Mouse (Mus musculus) midbrain, embryonic 13.5 days (tissue): ENCODE measurements around the gene Rgs7bp. TPM values are rescaled to one million over a fixed set of nuclear protein-coding genes. Genes with fewer than 3 reads are reported as not detected.

Experiments used
- ATAC-seq: fragments of 200-750 bp; cut with Nextera tagmentation; 2 replicates; pipeline ENCODE4 v1.8.0; 2017; ENCODE audit warnings: mild to moderate bottlenecking, moderate TSS enrichment, moderate library complexity
- H3K27ac ChIP-seq: fragments of 300-500 bp; sonication (generic); 2 replicates; pipeline ENCODE4 v1.5.1; 2015; ENCODE audit warnings: inconsistent platforms, mild to moderate bottlenecking, moderate library complexity
- H3K27me3 ChIP-seq: fragments of 300-500 bp; sonication (generic); 2 replicates; pipeline ENCODE4 v1.6.1; 2015; ENCODE audit warnings: mild to moderate bottlenecking, inconsistent platforms
- H3K36me3 ChIP-seq: fragments of 300-500 bp; sonication (generic); 2 replicates; pipeline ENCODE4 v1.6.1; 2015; ENCODE audit warnings: mild to moderate bottlenecking, inconsistent platforms
- H3K4me1 ChIP-seq: fragments of 300-500 bp; sonication (generic); replicated peaks from 2 replicates; pipeline ENCODE4 v1.6.1; 2015; ENCODE audit warnings: inconsistent platforms
- H3K4me2 ChIP-seq: fragments of 300-500 bp; sonication (generic); replicated peaks from 2 replicates; pipeline ENCODE4 v1.6.1; 2015; ENCODE audit warnings: moderate library complexity, mild to moderate bottlenecking, inconsistent platforms
- H3K4me3 ChIP-seq: fragments of 300-500 bp; sonication (generic); replicated peaks from 2 replicates; pipeline ENCODE4 v1.5.1; 2015; ENCODE audit warnings: mild to moderate bottlenecking, inconsistent platforms
- H3K9ac ChIP-seq: fragments of 300-500 bp; sonication (generic); replicated peaks from 2 replicates; pipeline ENCODE4 v1.6.1; 2015; ENCODE audit warnings: mild to moderate bottlenecking, inconsistent platforms
- H3K9me3 ChIP-seq: fragments of 300-500 bp; sonication (generic); 2 replicates; pipeline ENCODE4 v1.6.1; 2016; ENCODE audit warnings: mild to moderate bottlenecking, inconsistent platforms
- WGBS: fragments of 180-500 bp; shearing (Covaris S2); methylation state at CpG from one replicate; pipeline ENCODE4 v1.1.7; 2015; 5-methylcytosine and 5-hydroxymethylcytosine counted together
- polyA plus RNA-seq: library from polyadenylated mRNA; unstranded; fragments of >200 nt; fragmentation: Nextera tagmentation; extraction: Ambion mirVana; gene quantifications from 2 replicates; pipeline ENCODE4 v1.2.1, GENCODE M21; 2015

The Rgs7bp gene
- polyA plus RNA-seq, 1 experiment from 2014 or later: 2.3 TPM

- WGBS: 80% methylated on average over 14 of the region's 14 CpGs
- no peak overlapping the region for H3K9ac ChIP-seq
- ATAC-seq: no peak
- no peaks in the 10 kb centered on the region for H3K9me3 ChIP-seq
- H3K36me3 ChIP-seq: no peaks in the 10 kb centered on the region
- no peak overlapping the region for H3K27ac ChIP-seq
- H3K4me2 ChIP-seq: no peak overlapping the region
- no peak overlapping the region for H3K4me3 ChIP-seq
- no peaks in the 10 kb centered on the region for H3K27me3 ChIP-seq
- peaks cover 7% of the 10 kb centered on the region; the same call in 1 of the 2 replicates for H3K4me1 ChIP-seq
These were observed 93.6 kb downstream of the Rgs7bp start for GRCm38 (mm10) chr13:104960951-104961715.

GRCm38 (mm10) chr13:104960206-104960928 lies 94.4 kb downstream of the Rgs7bp start:
- ATAC-seq: no peak
- no peak overlapping the region for H3K9ac ChIP-seq
- H3K27ac ChIP-seq: no peak overlapping the region
- H3K9me3 ChIP-seq: no peaks in the 10 kb centered on the region
- WGBS: 79% methylated on average over 7 of the region's 7 CpGs
- no peaks in the 10 kb centered on the region for H3K36me3 ChIP-seq
- no peak overlapping the region for H3K4me2 ChIP-seq
- H3K27me3 ChIP-seq: no peaks in the 10 kb centered on the region
- peaks cover 7% of the 10 kb centered on the region; the same call in 1 of the 2 replicates for H3K4me1 ChIP-seq
- no peak overlapping the region for H3K4me3 ChIP-seq

- no peaks in the 10 kb centered on the region for H3K36me3 ChIP-seq
- no peaks in the 10 kb centered on the region for H3K27me3 ChIP-seq
- no peak overlapping the region for H3K4me3 ChIP-seq
- H3K4me1 ChIP-seq: peaks cover 7% of the 10 kb centered on the region; the same call in 1 of the 2 replicates
- WGBS: 91% methylated on average over 4 of the region's 4 CpGs
- H3K9ac ChIP-seq: no peak overlapping the region
- no peak overlapping the region for H3K27ac ChIP-seq
- ATAC-seq: no peak
- H3K4me2 ChIP-seq: no peak overlapping the region
- H3K9me3 ChIP-seq: no peaks in the 10 kb centered on the region
These were observed 95.0 kb downstream of the Rgs7bp start for GRCm38 (mm10) chr13:104959733-104960132.

- Histone ChIP-seq H3K27ac (no peak overlapping the region), H3K36me3 (no peaks in the 10 kb centered on the region), H3K4me1 (no peaks in the 10 kb centered on the region), H3K9me3 (no peaks in the 10 kb centered on the region), H3K4me3 (no peak overlapping the region), H3K4me2 (peak overlapping the region; percentile 33), H3K27me3 (no peaks in the 10 kb centered on the region), H3K9ac (no peak overlapping the region)
- peak; percentile 91 for ATAC-seq
- 2% methylated on average over 7 of the region's 7 CpGs for WGBS
These were observed 106.8 kb downstream of the Rgs7bp start for GRCm38 (mm10) chr13:104947958-104948357.

- H3K36me3 ChIP-seq: no peaks in the 10 kb centered on the region
- no peaks in the 10 kb centered on the region for H3K9me3 ChIP-seq
- H3K4me3 ChIP-seq: no peak overlapping the region
- H3K9ac ChIP-seq: no peak overlapping the region
- H3K4me1 ChIP-seq: no peaks in the 10 kb centered on the region; the same call in 1 of the 2 replicates
- ATAC-seq: 0 out of 2 replicates have a peak, but pooled peaks have one; percentile 22
- no peak overlapping the region for H3K27ac ChIP-seq
- WGBS: 95% methylated on average over 8 of the region's 8 CpGs
- H3K4me2 ChIP-seq: no peak overlapping the region
- H3K27me3 ChIP-seq: no peaks in the 10 kb centered on the region
These were observed 114.2 kb downstream of the Rgs7bp start for GRCm38 (mm10) chr13:104940483-104940882.

- no peaks in the 10 kb centered on the region; the same call in 1 of the 2 replicates for H3K4me1 ChIP-seq
- 6% methylated on average over 4 of the region's 4 CpGs for WGBS
- ATAC-seq: no peak
These were observed 114.9 kb downstream of the Rgs7bp start for GRCm38 (mm10) chr13:104939856-104940255.

GRCm38 (mm10) chr13:104938966-104939593 lies 115.7 kb downstream of the Rgs7bp start:
- H3K4me2 ChIP-seq: no peak overlapping the region
- no peaks in the 10 kb centered on the region; the same call in 1 of the 2 replicates for H3K4me1 ChIP-seq
- ATAC-seq: peak; percentile 61
- WGBS: 73% methylated on average over 13 of the region's 13 CpGs
- H3K27ac ChIP-seq: no peak overlapping the region
- H3K4me3 ChIP-seq: no peak overlapping the region
- no peaks in the 10 kb centered on the region for H3K9me3 ChIP-seq
- H3K36me3 ChIP-seq: no peaks in the 10 kb centered on the region
- H3K27me3 ChIP-seq: no peaks in the 10 kb centered on the region
- no peak overlapping the region; the same call in 1 of the 2 replicates for H3K9ac ChIP-seq

More at GRCm38 (mm10) chr13:104939856-104940255, 114.9 kb downstream of the Rgs7bp start:
- Histone ChIP-seq H3K36me3 (no peaks in the 10 kb centered on the region), H3K27me3 (no peaks in the 10 kb centered on the region), H3K27ac (no peak overlapping the region), H3K9ac (no peak overlapping the region), H3K4me3 (no peak overlapping the region), H3K9me3 (no peaks in the 10 kb centered on the region), H3K4me2 (no peak overlapping the region)

GRCm38 (mm10) chr13:104937759-104938158 lies 117.0 kb downstream of the Rgs7bp start:
- ATAC-seq: no peak
- H3K27ac ChIP-seq: no peak overlapping the region
- H3K4me3 ChIP-seq: 0 out of 2 replicates have a peak overlapping the region, but pooled peaks have one; percentile 5
- H3K36me3 ChIP-seq: no peaks in the 10 kb centered on the region
- H3K9me3 ChIP-seq: no peaks in the 10 kb centered on the region
- WGBS: 28% methylated on average over 5 of the region's 6 CpGs
- no peaks in the 10 kb centered on the region; the same call in 1 of the 2 replicates for H3K4me1 ChIP-seq
- H3K27me3 ChIP-seq: no peaks in the 10 kb centered on the region
- no peak overlapping the region for H3K9ac ChIP-seq
- H3K4me2 ChIP-seq: peak overlapping the region; percentile 40

GRCm38 (mm10) chr13:104936586-104936985 lies 118.1 kb downstream of the Rgs7bp start:
- H3K4me1 ChIP-seq: no peaks in the 10 kb centered on the region; the same call in 1 of the 2 replicates
- no peaks in the 10 kb centered on the region for H3K27me3 ChIP-seq
- no peaks in the 10 kb centered on the region for H3K36me3 ChIP-seq
- no peak overlapping the region for H3K27ac ChIP-seq
- 82% methylated on average over 2 of the region's 2 CpGs for WGBS
- no peak overlapping the region for H3K9ac ChIP-seq
- H3K4me2 ChIP-seq: no peak overlapping the region
- ATAC-seq: no peak
- no peaks in the 10 kb centered on the region for H3K9me3 ChIP-seq
- no peak overlapping the region for H3K4me3 ChIP-seq

- WGBS: 87% methylated on average over 6 of the region's 6 CpGs
- no peak overlapping the region for H3K4me3 ChIP-seq
- no peaks in the 10 kb centered on the region for H3K9me3 ChIP-seq
- no peak overlapping the region for H3K9ac ChIP-seq
- no peak overlapping the region for H3K27ac ChIP-seq
- H3K4me2 ChIP-seq: no peak overlapping the region
- H3K27me3 ChIP-seq: no peaks in the 10 kb centered on the region
- no peaks in the 10 kb centered on the region for H3K36me3 ChIP-seq
- ATAC-seq: no peak
- no peaks in the 10 kb centered on the region for H3K4me1 ChIP-seq
These were observed 122.8 kb downstream of the Rgs7bp start for GRCm38 (mm10) chr13:104931635-104932532.

- Histone ChIP-seq H3K27ac (no peak overlapping the region), H3K9ac (no peak overlapping the region), H3K9me3 (no peaks in the 10 kb centered on the region), H3K4me2 (no peak overlapping the region), H3K36me3 (no peaks in the 10 kb centered on the region), H3K4me1 (no peaks in the 10 kb centered on the region), H3K4me3 (no peak overlapping the region), H3K27me3 (no peaks in the 10 kb centered on the region)
- ATAC-seq: no peak
- 71% methylated on average over 3 of the region's 3 CpGs for WGBS
These were observed 123.9 kb downstream of the Rgs7bp start for GRCm38 (mm10) chr13:104930814-104931213.
